Mouse (Mus musculus) midbrain, embryonic 10.5 days (tissue): ENCODE results near the gene Gm10322. TPM values are rescaled to one million over a fixed set of nuclear protein-coding genes. Genes with fewer than 3 reads are reported as not detected.

Experiments
- DNase-seq: peaks from one replicate; pipeline ENCODE4 v3.0.0-alpha.2; 2017; ENCODE audit warnings: low spot score
- H3K27ac ChIP-seq: fragments of 300-500 bp; sonication (generic); replicated peaks from 2 replicates; pipeline ENCODE4 v1.5.1; 2016; ENCODE audit warnings: mild to moderate bottlenecking
- H3K27me3 ChIP-seq: fragments of 300-500 bp; sonication (generic); 2 replicates; pipeline ENCODE4 v1.6.1; 2016; ENCODE audit warnings: low read depth, mild to moderate bottlenecking; ENCODE audit not compliant: poor library complexity, severe bottlenecking
- H3K36me3 ChIP-seq: fragments of 300-500 bp; sonication (generic); 2 replicates; pipeline ENCODE4 v1.6.1; 2016; ENCODE audit warnings: mild to moderate bottlenecking, moderate library complexity
- H3K4me1 ChIP-seq: fragments of 300-500 bp; sonication (generic); 2 replicates; pipeline ENCODE4 v1.6.1; 2016
- H3K4me3 ChIP-seq: fragments of 300-500 bp; sonication (generic); 2 replicates; pipeline ENCODE4 v1.5.1; 2016; ENCODE audit warnings: mild to moderate bottlenecking, moderate library complexity
- H3K9me3 ChIP-seq: fragments of 300-500 bp; sonication (generic); replicated peaks from 2 replicates; pipeline ENCODE4 v1.6.1; 2016; ENCODE audit warnings: mild to moderate bottlenecking
- WGBS: fragments of 180-500 bp; shearing (Covaris S2); methylation state at CpG from one replicate; pipeline ENCODE4 v1.1.7; 2016; 5-methylcytosine and 5-hydroxymethylcytosine counted together
- polyA plus RNA-seq: library from polyadenylated mRNA; unstranded; fragments of >200 nt; fragmentation: Nextera tagmentation; extraction: Ambion mirVana; gene quantifications from 2 replicates; pipeline ENCODE4 v1.2.1, GENCODE M21; 2016

Gm10322 gene
- polyA plus RNA-seq, 1 experiment from 2014 or later, result not detected

DNA sequence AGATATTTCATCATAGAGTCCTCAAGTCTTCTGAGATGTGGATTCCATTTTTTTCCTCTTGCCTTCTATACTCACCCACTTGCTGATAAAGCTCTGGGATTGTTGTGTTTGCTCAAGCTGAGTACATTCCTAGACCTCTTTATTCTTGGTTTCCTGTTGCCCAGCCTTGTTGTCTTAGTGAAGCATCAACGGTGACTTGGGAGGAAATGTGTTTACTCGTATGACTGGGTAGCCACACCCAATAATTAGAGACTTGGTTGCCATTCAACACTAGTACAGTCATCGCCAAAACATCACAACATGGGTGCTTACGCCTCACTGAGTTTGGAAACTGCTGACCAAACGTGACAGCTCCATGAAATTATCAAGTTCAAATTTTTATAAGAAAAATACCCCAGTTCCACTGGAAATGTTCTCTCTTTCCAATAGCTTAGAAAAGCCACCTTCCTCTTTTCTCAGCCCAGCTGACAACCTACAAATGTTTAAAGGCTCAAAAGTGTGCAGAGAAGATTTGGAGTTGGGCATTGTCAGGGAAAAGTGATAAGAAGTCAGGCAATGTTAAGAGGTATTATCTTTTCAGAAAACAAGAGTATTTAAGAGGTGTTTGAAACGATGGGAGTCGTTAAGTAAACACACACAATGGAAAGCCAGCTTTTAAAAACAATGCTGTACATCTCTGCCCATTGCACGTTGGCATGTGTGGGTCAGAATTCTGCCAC is 27.0 kb downstream of the Gm10322 start:
- Histone ChIP-seq H3K4me3 (no peak overlapping the region), H3K27ac (no peak overlapping the region), H3K4me1 (peaks cover 10% of the 10 kb centered on the region), H3K9me3 (peaks cover 3% of the 10 kb centered on the region), H3K36me3 (no peaks in the 10 kb centered on the region), H3K27me3 (no peaks in the 10 kb centered on the region)
- WGBS, result 75% methylated on average over 8 of the region's 8 CpGs
- DNase-seq, result no peak

DNA sequence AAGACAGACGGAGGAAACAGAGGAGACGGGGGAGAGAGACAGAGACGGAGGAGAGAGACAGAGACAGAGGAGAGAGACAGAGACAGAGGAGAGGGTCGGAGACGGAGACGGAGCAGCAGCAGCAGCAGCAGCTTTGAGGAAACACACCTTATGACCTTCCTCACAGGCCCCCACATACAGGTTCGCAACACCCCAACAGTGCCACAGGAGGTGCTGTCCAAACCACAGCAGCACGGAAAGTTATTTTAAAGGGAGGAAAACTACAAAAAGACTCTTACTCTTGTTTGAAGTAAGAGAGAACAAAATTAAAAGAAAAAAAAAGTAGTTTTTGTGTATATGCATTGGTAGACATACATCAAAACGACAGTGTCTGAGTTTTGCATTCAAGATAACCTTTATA is 27.8 kb downstream of the Gm10322 start:
- no peaks in the 10 kb centered on the region for H3K36me3 ChIP-seq
- WGBS, result 87% methylated on average over 9 of the region's 9 CpGs
- H3K4me3 ChIP-seq, result no peak overlapping the region
- peaks cover 6% of the 10 kb centered on the region for H3K9me3 ChIP-seq
- peaks cover 1% of the 10 kb centered on the region; the same call in 1 of the 2 replicates for H3K4me1 ChIP-seq
- no peak overlapping the region for H3K27ac ChIP-seq
- no peak for DNase-seq
- no peaks in the 10 kb centered on the region for H3K27me3 ChIP-seq

DNA sequence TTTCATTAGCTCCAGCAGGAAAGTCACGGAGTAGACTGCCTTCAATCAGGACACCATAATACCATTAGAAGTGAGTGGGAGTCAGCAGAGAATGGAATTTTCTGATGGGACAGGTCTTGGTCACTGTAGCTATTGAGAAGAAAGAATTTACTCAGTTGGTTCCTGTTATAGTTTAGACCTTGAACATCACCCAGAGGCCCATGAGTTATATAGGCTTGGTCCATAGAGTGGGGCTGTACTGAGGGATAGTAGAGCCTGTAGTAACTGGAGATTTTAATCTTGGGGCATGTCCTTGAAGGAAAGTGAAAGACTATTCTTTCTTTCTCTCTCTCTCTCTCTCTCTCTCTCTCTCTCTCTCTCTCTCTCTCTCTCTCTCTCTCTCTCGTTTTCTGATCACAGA is 28.8 kb downstream of the Gm10322 start:
- H3K27ac ChIP-seq, result no peak overlapping the region
- H3K9me3 ChIP-seq, result peaks cover 8% of the 10 kb centered on the region
- H3K27me3 ChIP-seq, result no peaks in the 10 kb centered on the region
- no peaks in the 10 kb centered on the region for H3K4me1 ChIP-seq
- H3K4me3 ChIP-seq, result no peak overlapping the region
- H3K36me3 ChIP-seq, result no peaks in the 10 kb centered on the region
- WGBS, result 87% methylated on average over 2 of the region's 2 CpGs
- DNase-seq, result no peak

DNA sequence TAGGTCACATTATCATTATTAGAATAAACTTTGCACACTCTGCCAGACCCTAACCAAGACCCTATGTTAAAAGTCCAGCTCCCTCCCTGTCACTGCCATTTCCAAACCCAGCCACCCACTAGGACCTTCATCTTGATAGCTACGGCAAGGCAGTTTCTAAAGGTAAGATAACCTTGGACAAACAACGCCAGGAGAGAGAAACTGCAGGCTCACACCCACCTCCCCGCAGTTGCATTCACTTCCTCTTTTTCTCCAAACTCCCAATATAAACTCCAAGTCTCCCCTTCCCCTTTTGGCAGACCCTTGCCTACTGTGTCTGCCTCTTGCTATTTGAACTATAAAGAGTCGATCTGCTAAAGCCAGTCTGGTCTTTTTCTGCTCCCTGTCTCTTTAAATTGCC is 29.3 kb downstream of the Gm10322 start:
- Histone ChIP-seq H3K4me3 (no peak overlapping the region), H3K27me3 (no peaks in the 10 kb centered on the region), H3K36me3 (no peaks in the 10 kb centered on the region), H3K27ac (no peak overlapping the region), H3K9me3 (peaks cover 12% of the 10 kb centered on the region), H3K4me1 (no peaks in the 10 kb centered on the region)
- 86% methylated on average over 4 of the region's 4 CpGs for WGBS
- DNase-seq, result no peak

DNA sequence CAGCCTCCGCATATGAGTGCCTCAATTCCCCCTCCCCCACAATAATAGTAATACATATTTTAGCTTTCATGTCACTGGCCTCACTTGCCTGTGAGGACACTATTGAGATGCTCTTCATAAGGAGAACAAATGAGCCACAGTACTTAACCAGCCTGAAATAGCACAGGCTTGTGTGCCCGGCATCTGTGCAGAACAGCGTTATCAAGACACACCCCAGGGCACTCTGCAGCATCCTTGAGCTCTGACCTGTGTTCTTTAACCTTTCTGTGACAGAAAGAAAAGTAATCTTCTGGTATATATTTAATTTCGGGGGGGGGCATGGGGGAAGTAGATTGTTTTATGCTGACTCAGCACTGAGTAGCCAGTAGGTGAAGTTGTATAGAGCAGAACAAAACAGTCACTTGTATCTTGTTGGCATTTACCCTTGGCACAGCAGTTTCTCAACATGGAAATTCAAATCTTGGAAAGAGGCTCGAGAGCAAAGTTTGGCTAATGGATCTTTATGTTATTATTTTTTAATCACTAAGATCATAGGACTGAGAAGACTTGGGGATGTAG is 31.0 kb downstream of the Gm10322 start:
- Histone ChIP-seq H3K4me1 (no peaks in the 10 kb centered on the region), H3K4me3 (no peak overlapping the region), H3K27me3 (no peaks in the 10 kb centered on the region), H3K36me3 (no peaks in the 10 kb centered on the region), H3K9me3 (peaks cover 14% of the 10 kb centered on the region), H3K27ac (no peak overlapping the region)
- DNase-seq, result no peak
- WGBS, result 91% methylated on average over 5 of the region's 5 CpGs

- no peaks in the 10 kb centered on the region for H3K27me3 ChIP-seq
- H3K4me3 ChIP-seq, result no peak overlapping the region
- DNase-seq, result no peak
- H3K9me3 ChIP-seq, result peaks cover 7% of the 10 kb centered on the region; the same call in 1 of the 2 replicates
- no peak overlapping the region for H3K27ac ChIP-seq
- 86% methylated on average over 13 of the region's 13 CpGs for WGBS
- H3K4me1 ChIP-seq, result no peaks in the 10 kb centered on the region
- H3K36me3 ChIP-seq, result no peaks in the 10 kb centered on the region
Measured at GRCm38 (mm10) chr10:59656799-59657198, 40.9 kb downstream of the Gm10322 start.

DNA sequence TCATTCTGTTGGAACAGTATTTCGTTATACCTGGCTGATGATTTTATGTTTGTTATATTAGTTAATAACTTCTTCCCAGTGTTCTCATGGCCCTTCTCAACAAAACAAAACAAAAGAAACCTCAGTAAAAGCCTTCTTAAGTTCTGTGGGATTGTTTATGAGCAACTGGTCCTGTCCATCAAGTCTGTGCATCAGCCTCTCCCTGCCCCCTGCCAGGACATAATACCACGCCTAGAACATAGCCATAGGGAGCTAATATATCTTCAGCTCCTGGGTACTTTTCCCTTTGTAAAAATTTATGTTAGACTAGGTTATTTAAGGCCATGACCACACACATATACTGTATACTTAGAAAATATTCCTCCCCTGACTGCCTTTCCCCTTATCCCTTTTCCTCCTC is 48.9 kb downstream of the Gm10322 start:
- Histone ChIP-seq H3K27ac (no peak overlapping the region), H3K36me3 (no peaks in the 10 kb centered on the region), H3K4me3 (no peak overlapping the region), H3K27me3 (no peaks in the 10 kb centered on the region), H3K4me1 (no peaks in the 10 kb centered on the region), H3K9me3 (peaks cover 7% of the 10 kb centered on the region; the same call in 1 of the 2 replicates)
- DNase-seq, result no peak
- 78% methylated on average over 2 of the region's 2 CpGs for WGBS

- H3K36me3 ChIP-seq, result no peaks in the 10 kb centered on the region
- no peaks in the 10 kb centered on the region for H3K27me3 ChIP-seq
- H3K4me1 ChIP-seq, result no peaks in the 10 kb centered on the region
- 85% methylated on average over 13 of the region's 13 CpGs for WGBS
- no peak overlapping the region for H3K4me3 ChIP-seq
- H3K27ac ChIP-seq, result no peak overlapping the region
- no peak for DNase-seq
- peaks cover under 1% of the 10 kb centered on the region; the same call in 1 of the 2 replicates for H3K9me3 ChIP-seq
Measured at GRCm38 (mm10) chr10:59665503-59666291, 49.8 kb downstream of the Gm10322 start.

Other genes with a start within 250 kb of the Gm10322 start
- 11.5 and 14.1 TPM in 2 replicates for gene Gm10273, start 220.4 kb upstream of the Gm10322 start, polyA plus RNA-seq
- gene Pla2g12b, start 212.4 kb upstream of the Gm10322 start, polyA plus RNA-seq, result not detected in 2 replicates
- 0.40 and 1.00 TPM in 2 replicates for gene Oit3, start 174.3 kb upstream of the Gm10322 start, polyA plus RNA-seq
- gene Mcu, start 629 bp downstream of the Gm10322 start, polyA plus RNA-seq, result 18.5 and 18.6 TPM in 2 replicates
- 58.1 and 61.7 TPM in 2 replicates for gene Micu1, start 86.4 kb downstream of the Gm10322 start, polyA plus RNA-seq